Mouse (Mus musculus): ENCODE measurements around the gene Lrfn4. TPM values are rescaled to one million over a fixed set of nuclear protein-coding genes. Genes with fewer than 3 reads are reported as not detected.

Gene Lrfn4
- total and polyA plus RNA-seq, 2 experiments from 2014 or later = 17.2 to 127 TPM

DNA sequence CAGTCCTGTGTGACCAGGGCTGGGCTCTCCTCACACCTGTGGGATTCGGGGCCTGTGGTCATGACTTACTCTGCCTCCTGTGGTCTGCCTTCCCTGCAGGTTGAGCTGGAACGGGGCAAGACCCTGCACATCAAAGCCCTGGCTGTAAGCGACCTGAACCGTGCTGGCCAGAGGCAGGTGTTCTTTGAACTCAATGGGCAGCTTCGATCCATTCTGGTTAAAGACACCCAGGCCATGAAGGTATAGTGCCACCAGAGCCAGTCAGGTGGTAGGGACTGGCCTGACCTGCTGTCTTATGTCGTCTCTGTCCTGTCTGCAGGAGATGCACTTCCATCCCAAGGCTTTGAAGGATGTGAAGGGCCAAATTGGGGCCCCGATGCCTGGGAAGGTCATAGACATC lies 5.3 kb upstream of the Lrfn4 start:
- ATAC-seq (no peak), DNase-seq (no peak)
- Histone ChIP-seq H3K27me3 (ENCODE audit: insufficient read depth, low read length) (no peaks in the 10 kb centered on the region), H3K36me3 (ENCODE audit: insufficient read depth) (peaks cover 29% of the 10 kb centered on the region; the same call in 1 of the 2 replicates), H3K4me2 (ENCODE audit: low read depth) (no peak overlapping the region), H3K9me3 (ENCODE audit: low read length) (no peaks in the 10 kb centered on the region), H3K9ac (no peak overlapping the region), H3K27ac (ENCODE audit: low read depth, low read length) (no peak overlapping the region), H3K4me3 (ENCODE audit: low read depth, low read length) (no peak overlapping the region), H3K4me1 (ENCODE audit: insufficient read depth) (peaks cover 7% of the 10 kb centered on the region; the same call in 1 of the 2 replicates)
- WGBS = 88% methylated on average over 7 of the region's 7 CpGs
- TF ChIP-seq CTCF (IDR thresholded peaks at IDR 0.05; ENCODE audit: low read depth) = no peak

DNA sequence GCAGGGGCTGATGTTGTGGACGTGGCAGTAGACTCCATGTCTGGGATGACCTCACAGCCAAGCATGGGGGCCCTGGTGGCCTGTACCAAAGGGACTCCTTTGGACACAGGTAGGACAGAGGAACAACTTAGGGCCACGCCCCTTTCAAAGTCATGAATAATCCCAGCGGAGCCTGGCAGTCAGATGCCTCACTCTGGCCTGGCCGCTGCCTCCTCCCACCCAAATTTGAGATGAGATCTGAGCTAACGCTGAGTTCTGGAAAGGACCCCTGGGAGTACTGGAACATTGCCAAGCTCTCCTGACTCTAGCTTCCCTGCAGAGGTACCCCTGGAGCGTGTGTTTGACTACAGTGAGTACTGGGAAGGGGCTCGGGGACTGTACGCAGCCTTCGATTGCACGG lies 4.0 kb upstream of the Lrfn4 start:
- Histone ChIP-seq H3K27ac (ENCODE audit: low read depth, low read length) (no peak overlapping the region), H3K4me1 (ENCODE audit: insufficient read depth) (peaks cover 3% of the 10 kb centered on the region; the same call in 1 of the 2 replicates), H3K4me3 (ENCODE audit: low read depth, low read length) (no peak overlapping the region), H3K9me3 (ENCODE audit: low read length) (no peaks in the 10 kb centered on the region), H3K36me3 (ENCODE audit: insufficient read depth) (peaks cover 29% of the 10 kb centered on the region; the same call in 1 of the 2 replicates), H3K9ac (no peak overlapping the region), H3K4me2 (ENCODE audit: low read depth) (no peak overlapping the region), H3K27me3 (ENCODE audit: insufficient read depth, low read length) (no peaks in the 10 kb centered on the region)
- TF ChIP-seq CTCF (IDR thresholded peaks at IDR 0.05; ENCODE audit: low read depth) = no peak
- 72% methylated on average over 10 of the region's 10 CpGs for WGBS
- no peak for DNase-seq
- no peak for ATAC-seq

DNA sequence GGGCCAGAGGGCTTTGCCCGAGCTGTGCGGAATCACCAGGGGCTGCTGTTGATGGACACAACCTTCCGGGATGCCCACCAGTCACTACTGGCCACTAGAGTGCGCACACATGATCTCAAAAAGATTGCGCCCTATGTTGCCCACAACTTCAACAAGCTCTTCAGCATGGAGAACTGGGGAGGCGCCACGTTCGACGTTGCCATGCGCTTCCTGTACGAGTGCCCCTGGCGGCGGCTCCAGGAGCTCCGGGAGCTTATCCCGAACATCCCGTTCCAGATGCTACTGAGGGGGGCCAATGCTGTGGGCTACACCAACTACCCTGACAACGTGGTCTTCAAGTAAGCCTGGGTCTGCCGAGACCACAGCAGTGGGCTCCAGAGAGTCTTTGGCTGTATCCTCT lies 2.7 kb upstream of the Lrfn4 start:
- H3K9me3 ChIP-seq (ENCODE audit: low read length) = no peaks in the 10 kb centered on the region
- peak; percentile 61 for TF ChIP-seq CTCF (IDR thresholded peaks at IDR 0.05; ENCODE audit: low read depth)
- H3K36me3 ChIP-seq (ENCODE audit: insufficient read depth) = peaks cover 32% of the 10 kb centered on the region
- 0 out of 2 replicates have a peak, but pooled peaks cover 9% of the 10 kb centered on the region for H3K4me1 ChIP-seq (ENCODE audit: insufficient read depth)
- H3K27ac ChIP-seq (ENCODE audit: low read depth, low read length) = no peak overlapping the region
- no peak for ATAC-seq
- no peaks in the 10 kb centered on the region for H3K27me3 ChIP-seq (ENCODE audit: insufficient read depth, low read length)
- no peak overlapping the region for H3K4me3 ChIP-seq (ENCODE audit: low read depth, low read length)
- H3K4me2 ChIP-seq (ENCODE audit: low read depth) = no peak overlapping the region
- WGBS = 28% methylated on average over 18 of the region's 18 CpGs
- DNase-seq = peak; percentile 65
- H3K9ac ChIP-seq = no peak overlapping the region

DNA sequence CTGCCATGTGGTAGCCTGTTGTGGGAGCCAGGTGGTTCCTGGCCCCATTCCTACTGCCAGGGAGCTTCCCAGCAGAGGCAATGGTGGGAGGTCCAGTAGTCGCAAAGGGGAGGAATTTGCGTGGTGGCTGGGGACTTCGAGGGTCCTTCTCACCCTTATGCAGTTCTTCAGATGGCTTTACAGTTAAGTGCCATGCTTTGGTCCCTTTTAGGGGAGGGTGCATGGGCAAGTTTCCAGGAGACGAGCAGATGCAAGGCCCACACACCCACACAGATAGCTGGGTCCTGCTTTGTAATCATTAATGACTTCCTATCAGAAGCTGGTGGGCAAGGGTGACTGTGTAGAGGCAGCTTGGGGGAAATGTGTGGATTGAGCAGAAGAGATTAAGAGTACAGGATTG lies 1.1 kb upstream of the Lrfn4 start:
- no peak for TF ChIP-seq CTCF (IDR thresholded peaks at IDR 0.05; ENCODE audit: low read depth)
- Histone ChIP-seq H3K4me2 (ENCODE audit: low read depth) (no peak overlapping the region), H3K27me3 (ENCODE audit: insufficient read depth, low read length) (no peaks in the 10 kb centered on the region), H3K4me1 (ENCODE audit: insufficient read depth) (0 out of 2 replicates have a peak, but pooled peaks cover 9% of the 10 kb centered on the region), H3K9ac (no peak overlapping the region), H3K27ac (ENCODE audit: low read depth, low read length) (peak overlapping the region; percentile 97; the same call in 1 of the 2 replicates), H3K36me3 (ENCODE audit: insufficient read depth) (peaks cover 35% of the 10 kb centered on the region), H3K9me3 (ENCODE audit: low read length) (no peaks in the 10 kb centered on the region), H3K4me3 (ENCODE audit: low read depth, low read length) (0 out of 2 replicates have a peak overlapping the region, but pooled peaks have one; percentile 81)
- WGBS = 30% methylated on average over 4 of the region's 4 CpGs
- ATAC-seq = no peak
- DNase-seq = no peak

DNA sequence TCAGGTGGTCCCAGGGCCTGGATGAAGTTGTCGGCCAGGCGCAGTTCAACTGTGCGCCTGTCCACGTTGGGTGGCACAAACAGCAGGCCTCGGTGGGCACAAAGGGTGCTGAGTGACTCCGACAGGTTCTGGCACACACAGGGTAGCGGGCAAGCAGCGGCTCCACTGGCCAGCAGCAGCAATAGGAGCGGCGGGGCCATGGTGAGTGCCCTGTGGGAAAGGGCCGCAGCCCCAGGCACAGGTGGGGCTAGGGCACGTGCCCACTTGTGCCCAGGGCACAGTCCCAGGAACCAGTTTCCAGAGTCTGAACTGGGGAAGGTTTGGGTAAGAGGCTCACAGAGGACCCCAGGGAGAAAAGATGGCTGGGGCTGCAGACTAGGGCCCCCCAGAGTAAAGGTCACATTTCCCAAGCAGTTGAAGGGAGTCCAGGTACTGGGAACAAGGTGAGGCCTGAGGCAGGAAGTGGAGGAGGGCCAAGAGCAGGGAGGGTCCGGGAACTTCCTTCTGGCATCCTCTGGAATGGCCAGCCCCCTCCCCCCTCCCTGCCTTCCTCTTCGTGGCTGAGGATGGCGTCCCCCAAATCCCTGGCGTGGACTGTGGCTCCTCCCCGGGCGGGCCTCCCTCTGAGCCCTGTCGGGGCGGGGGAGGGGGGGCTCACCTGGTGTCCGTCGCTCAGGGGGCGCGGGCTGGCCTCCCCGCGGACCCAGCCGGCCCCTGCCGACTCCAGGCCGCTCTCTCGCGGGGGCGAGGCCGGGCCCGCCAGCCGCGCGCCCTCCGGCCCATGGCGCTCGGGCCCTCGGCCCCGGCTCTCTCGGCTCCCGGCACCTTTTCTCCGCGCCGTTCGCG lies 939 bp downstream of the Lrfn4 start:
- Histone ChIP-seq H3K4me1 (ENCODE audit: insufficient read depth) (0 out of 2 replicates have a peak, but pooled peaks cover 9% of the 10 kb centered on the region), H3K4me2 (ENCODE audit: low read depth) (peak overlapping the region; percentile 87), H3K27me3 (ENCODE audit: insufficient read depth, low read length) (no peaks in the 10 kb centered on the region), H3K27ac (ENCODE audit: low read depth, low read length) (peak overlapping the region; percentile 97), H3K36me3 (ENCODE audit: insufficient read depth) (peaks cover 33% of the 10 kb centered on the region), H3K4me3 (ENCODE audit: low read depth, low read length) (peak overlapping the region; percentile 81), H3K9ac (peak overlapping the region; percentile 98), H3K9me3 (ENCODE audit: low read length) (no peaks in the 10 kb centered on the region)
- no peak for ATAC-seq
- 18% methylated on average over 42 of the region's 49 CpGs for WGBS
- TF ChIP-seq CTCF (IDR thresholded peaks at IDR 0.05; ENCODE audit: low read depth) = no peak
- peak; percentile 37 for DNase-seq

DNA sequence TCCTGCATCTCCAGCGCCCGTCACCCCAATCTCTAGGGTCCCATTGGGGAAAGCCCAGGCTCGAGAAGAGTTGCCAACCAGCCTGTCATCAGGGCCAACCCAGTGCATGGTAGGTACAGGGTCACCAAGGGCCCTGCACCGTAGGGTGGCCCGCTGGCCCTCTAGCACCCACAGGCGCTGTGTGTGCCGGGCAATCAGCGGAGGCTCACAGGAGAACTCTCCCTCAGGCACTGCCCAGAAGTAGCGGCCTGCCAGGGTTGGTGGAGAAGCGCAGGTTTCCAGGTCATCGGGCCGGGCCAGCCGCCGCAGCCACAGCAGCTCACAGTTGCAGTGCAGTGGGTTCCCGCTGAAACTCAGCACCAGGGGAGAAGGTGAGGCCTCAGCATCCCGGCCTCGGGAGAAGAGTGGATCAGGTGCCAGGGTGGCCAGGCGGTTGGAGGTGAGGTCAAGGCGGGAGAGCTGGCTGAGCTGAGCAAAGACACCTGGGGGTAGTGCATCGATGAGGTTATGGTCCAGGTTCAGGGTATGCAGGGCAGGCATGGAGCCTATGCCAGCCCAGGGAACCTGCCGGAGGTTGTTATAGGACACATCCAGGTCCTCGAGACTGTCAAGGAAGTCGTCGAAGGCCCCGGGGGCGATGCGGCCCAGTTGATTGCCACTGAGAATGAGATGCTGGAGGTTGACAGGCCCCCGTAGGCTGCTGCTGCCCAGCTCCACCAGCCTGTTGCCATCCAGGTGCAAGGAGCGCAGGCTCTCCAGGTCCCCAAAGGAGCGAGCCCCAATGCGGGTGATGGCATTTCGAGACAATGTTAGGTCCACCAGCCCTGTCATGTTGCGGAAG lies 1.8 kb downstream of the Lrfn4 start:
- 90% methylated on average over 33 of the region's 33 CpGs for WGBS
- DNase-seq (no peak), ATAC-seq (no peak)
- Histone ChIP-seq H3K9me3 (ENCODE audit: low read length) (no peaks in the 10 kb centered on the region), H3K27me3 (ENCODE audit: insufficient read depth, low read length) (no peaks in the 10 kb centered on the region), H3K36me3 (ENCODE audit: insufficient read depth) (peaks cover 37% of the 10 kb centered on the region), H3K4me1 (ENCODE audit: insufficient read depth) (0 out of 2 replicates have a peak, but pooled peaks cover 9% of the 10 kb centered on the region), H3K27ac (ENCODE audit: low read depth, low read length) (no peak overlapping the region), H3K4me2 (ENCODE audit: low read depth) (peak overlapping the region; percentile 87), H3K9ac (peak overlapping the region; percentile 98), H3K4me3 (ENCODE audit: low read depth, low read length) (peak overlapping the region; percentile 81; the same call in 1 of the 2 replicates)
- no peak for TF ChIP-seq CTCF (IDR thresholded peaks at IDR 0.05; ENCODE audit: low read depth)
